Mouse (Mus musculus) lung, adult 2 months (tissue): Measurements from ENCODE around the gene Cltrn. TPM values are rescaled to one million over a fixed set of nuclear protein-coding genes. Genes with fewer than 3 reads are reported as not detected.

Experiments used
- DNase-seq: peaks from one replicate; pipeline ENCODE4 v3.0.0; 2022
- H3K4me1 ChIP-seq: fragments of 200-500 bp; 2 replicates; pipeline ENCODE4 v1.6.1; 2011; ENCODE audit warnings: low read length; ENCODE audit not compliant: control insufficient read depth, insufficient read depth
- H3K4me3 ChIP-seq: fragments of 200-500 bp; replicated peaks from 2 replicates; pipeline ENCODE3; 2011; ENCODE audit warnings: low read depth, mild to moderate bottlenecking, control low read depth, low read length; ENCODE audit errors: extremely low read depth
- CTCF ChIP-seq: fragments of 200-500 bp; IDR thresholded peaks from 2 replicates; pipeline ENCODE4 v1.5.1; 2011; ENCODE audit warnings: mild to moderate bottlenecking, low read length, control low read depth; ENCODE audit not compliant: insufficient read depth
- POLR2A ChIP-seq: fragments of 200-500 bp; IDR thresholded peaks from 2 replicates; pipeline ENCODE4 v1.6.1; 2011; ENCODE audit warnings: low read depth, mild to moderate bottlenecking, control low read depth, low read length, borderline replicate concordance; ENCODE audit errors: extremely low read depth
- WGBS: fragments of 180-500 bp; shearing (Covaris S2); methylation state at CpG from one replicate; pipeline ENCODE4 v1.1.7; 2018; 5-methylcytosine and 5-hydroxymethylcytosine counted together
- polyA plus RNA-seq: library from polyadenylated mRNA; depleted of rRNA; stranded (reverse); fragments of >200 nt; gene quantifications from 2 replicates; pipeline ENCODE4 v1.2.3, GENCODE M21; 2012

The Cltrn gene
- polyA plus RNA-seq, 1 experiment, result not detected

GRCm38 (mm10) chrX:164082030-164082429, 6.6 kb upstream of the Cltrn start:
- Histone ChIP-seq H3K4me3 (no peak overlapping the region), H3K4me1 (no peaks in the 10 kb centered on the region)
- 90% methylated on average over 9 of the region's 9 CpGs for WGBS
- no peak for TF ChIP-seq CTCF
- TF ChIP-seq POLR2A, result no peak
- DNase-seq, result no peak

DNA sequence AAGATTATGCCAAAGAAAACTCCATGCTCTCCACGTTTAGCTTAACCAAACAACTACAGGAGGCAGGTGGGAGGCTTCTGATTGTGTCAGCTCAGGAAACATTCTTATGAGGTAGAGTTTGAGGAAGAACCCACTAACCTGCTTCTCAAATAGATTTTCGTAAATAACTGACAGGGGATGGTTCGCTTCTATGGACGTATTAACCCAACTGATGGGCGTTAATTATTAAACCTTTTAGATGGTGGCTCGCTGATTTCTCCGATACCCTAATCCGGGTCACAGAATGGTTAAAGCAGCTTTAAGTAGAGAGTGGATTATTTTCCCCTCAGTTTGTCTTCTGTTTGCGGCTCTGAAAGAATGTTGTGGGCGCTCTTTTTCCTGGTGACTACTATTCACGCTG, 1.3 kb downstream of the Cltrn start:
- TF ChIP-seq CTCF (no peak), POLR2A (no peak)
- H3K4me1 ChIP-seq, result no peaks in the 10 kb centered on the region
- DNase-seq, result no peak
- no peak overlapping the region for H3K4me3 ChIP-seq
- WGBS, result 83% methylated on average over 11 of the region's 11 CpGs

- DNase-seq, result no peak
- Histone ChIP-seq H3K4me1 (no peaks in the 10 kb centered on the region), H3K4me3 (no peak overlapping the region)
- 47% methylated on average over 7 of the region's 7 CpGs for WGBS
- TF ChIP-seq CTCF (no peak), POLR2A (no peak)
Observed at GRCm38 (mm10) chrX:164092300-164093169, 3.9 kb downstream of the Cltrn start.

DNA sequence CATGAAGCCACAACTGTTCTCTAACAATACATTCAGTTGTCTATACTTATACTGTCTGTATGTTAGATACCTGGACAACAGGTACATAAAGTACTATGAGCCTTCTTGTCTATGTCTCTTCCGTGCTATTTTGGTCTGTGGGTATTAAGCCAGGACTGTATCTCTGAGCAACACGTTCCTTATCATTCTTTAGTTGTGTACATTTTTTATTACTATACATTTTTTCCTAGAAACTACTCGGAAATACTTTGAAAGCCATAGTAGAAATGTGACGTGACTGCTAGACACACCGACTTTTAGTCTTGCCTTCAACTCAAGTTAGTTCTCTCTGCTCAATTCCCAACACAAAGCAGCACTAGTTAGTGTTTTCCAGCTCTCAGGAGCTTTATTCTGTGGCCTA, 4.8 kb downstream of the Cltrn start:
- TF ChIP-seq POLR2A (no peak), CTCF (no peak)
- no peak for DNase-seq
- 78% methylated on average over 5 of the region's 5 CpGs for WGBS
- Histone ChIP-seq H3K4me1 (no peaks in the 10 kb centered on the region), H3K4me3 (no peak overlapping the region)

- 76% methylated on average over 2 of the region's 2 CpGs for WGBS
- no peak for TF ChIP-seq POLR2A
- no peak for TF ChIP-seq CTCF
- no peak for DNase-seq
- Histone ChIP-seq H3K4me3 (no peak overlapping the region), H3K4me1 (no peaks in the 10 kb centered on the region)
Observed at GRCm38 (mm10) chrX:164095838-164096237, 7.2 kb downstream of the Cltrn start.

DNA sequence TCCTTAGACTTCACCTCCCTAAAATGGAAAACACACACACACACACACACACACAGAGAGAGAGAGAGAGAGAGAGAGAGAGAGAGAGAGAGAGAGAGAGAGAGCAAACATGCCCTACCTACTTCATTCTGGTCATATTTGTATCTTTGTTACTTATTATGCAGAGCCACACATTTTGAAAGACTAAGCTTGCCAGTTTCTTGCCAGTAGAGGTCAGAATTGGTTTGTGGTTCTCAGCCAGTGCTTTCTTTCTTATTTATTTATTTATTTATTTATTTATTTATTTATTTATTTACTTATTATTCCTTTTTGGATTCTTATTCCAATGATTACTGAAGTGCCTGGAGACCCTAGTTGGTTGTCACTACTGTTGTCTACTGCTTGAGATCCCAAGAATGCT, 12.9 kb downstream of the Cltrn start:
- DNase-seq, result no peak
- TF ChIP-seq POLR2A (no peak), CTCF (peak; percentile 24; the same call in 1 of the 2 replicates)
- H3K4me1 ChIP-seq, result no peaks in the 10 kb centered on the region
- H3K4me3 ChIP-seq, result no peak overlapping the region

DNA sequence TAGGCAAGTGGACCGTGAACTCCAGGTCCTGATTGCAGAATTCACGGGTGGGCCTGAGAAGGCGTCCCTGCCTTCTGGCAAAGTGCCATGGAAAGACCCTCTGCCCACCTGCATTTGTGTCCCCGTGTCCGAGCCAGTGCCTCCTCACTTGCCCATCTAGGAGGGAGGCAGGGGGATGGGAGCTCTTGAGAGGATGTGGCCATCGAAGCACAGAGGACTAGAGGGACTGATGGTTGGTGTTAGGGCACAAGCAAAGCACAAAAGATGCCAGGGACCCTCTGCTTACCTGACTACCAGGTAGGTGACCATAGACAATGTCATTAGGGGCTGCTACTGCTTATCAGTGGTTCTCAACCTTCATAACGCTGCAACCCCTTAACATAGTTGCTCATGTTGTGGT, 13.6 kb downstream of the Cltrn start:
- Histone ChIP-seq H3K4me1 (no peaks in the 10 kb centered on the region), H3K4me3 (no peak overlapping the region)
- no peak for DNase-seq
- 83% methylated on average over 7 of the region's 7 CpGs for WGBS
- TF ChIP-seq POLR2A (no peak), CTCF (no peak)

DNA sequence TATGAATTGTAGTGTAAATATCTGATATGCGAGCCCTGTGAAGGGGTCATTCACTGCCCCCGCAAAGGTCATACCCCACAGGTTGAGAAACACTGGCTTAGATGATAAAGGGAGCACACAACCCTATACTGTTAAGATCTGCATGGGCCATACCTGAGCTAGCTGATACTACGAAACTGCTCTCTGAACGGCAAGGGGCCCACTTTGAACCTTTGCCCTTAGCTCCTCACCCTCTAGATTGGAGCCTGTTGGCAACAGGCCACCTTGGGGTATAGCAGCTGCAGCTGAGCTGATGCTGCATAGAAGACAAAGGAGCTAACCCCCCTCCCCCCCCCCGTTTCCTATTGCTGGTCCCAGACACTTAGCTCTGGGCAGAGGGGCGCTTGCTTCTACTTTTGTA, 14.0 kb downstream of the Cltrn start:
- no peaks in the 10 kb centered on the region for H3K4me1 ChIP-seq
- no peak overlapping the region for H3K4me3 ChIP-seq
- no peak for TF ChIP-seq CTCF
- WGBS, result 63% methylated on average over 6 of the region's 6 CpGs
- DNase-seq, result no peak

DNA sequence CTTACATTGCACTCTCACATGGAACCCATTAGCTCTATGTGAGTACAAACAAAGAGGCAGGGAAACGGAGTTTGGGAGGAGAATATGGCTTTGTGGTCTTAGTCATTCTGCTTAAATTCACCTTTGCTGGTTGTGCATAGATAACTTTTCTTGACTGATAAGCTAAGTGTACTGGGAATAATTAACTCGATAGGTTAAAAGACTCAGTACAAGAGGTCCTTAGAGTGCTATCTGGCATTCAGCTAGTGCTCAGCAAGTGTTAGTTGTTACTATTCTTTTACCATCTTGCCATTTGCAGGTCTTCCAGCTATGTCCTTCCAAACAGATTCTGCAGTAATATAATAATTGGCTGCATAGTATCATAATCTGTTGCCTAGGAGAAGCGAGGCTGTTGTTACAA, 22.5 kb downstream of the Cltrn start:
- WGBS, result 73% methylated on average over 3 of the region's 3 CpGs
- no peak for TF ChIP-seq POLR2A
- TF ChIP-seq CTCF, result no peak
- no peaks in the 10 kb centered on the region for H3K4me1 ChIP-seq
- H3K4me3 ChIP-seq, result no peak overlapping the region
- no peak for DNase-seq

- TF ChIP-seq POLR2A (no peak), CTCF (no peak)
- no peak for DNase-seq
- 87% methylated on average over 6 of the region's 6 CpGs for WGBS
- no peaks in the 10 kb centered on the region for H3K4me1 ChIP-seq
- no peak overlapping the region for H3K4me3 ChIP-seq
Observed at GRCm38 (mm10) chrX:164113744-164114143, 25.1 kb downstream of the Cltrn start.
